Mouse (Mus musculus) layer of hippocampus, adult 11-12 months (tissue): Measurements from ENCODE around the gene Usp21.

ENCODE experiments used
- DNase-seq: peaks from one replicate; pipeline ENCODE4 v3.0.0; 2022; ENCODE audit warnings: low spot score

The Usp21 gene

DNA sequence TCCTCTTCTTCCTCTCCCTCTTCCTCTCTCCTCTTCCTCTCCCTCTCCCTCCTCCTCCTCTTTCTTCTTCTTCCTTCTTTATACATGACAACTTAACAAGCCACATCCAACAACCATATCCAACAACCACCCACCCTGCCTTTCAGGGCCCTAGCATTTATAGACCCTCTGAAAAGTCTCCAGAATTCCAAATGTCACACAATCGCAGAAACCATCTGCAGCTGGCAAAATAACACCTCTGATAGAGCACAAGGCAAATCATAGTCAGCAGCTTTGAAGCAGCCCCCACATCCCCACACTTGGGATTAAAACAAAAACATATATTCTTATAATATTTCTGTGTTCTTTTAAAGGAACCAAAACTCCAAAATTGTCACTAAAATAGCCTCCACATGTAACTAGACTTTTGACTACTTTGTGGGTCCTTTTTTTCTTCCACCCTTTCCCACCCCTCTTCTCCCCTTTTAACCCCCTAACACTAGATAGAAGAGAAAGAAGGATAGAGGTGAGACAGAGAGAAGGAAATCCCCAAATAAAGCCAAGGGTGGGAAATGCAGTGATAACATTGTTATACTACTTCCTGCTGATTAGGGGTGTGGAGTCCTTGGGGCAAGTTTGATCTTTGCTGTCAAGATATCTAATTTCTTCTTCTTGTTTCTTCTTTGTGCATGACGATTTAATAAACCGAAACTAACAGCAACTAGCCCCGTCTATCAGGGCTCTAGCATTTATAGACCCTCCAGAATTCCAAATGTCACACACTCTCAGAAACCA is 21.6 kb downstream of the Usp21 start:
- DNase-seq: no peak

DNA sequence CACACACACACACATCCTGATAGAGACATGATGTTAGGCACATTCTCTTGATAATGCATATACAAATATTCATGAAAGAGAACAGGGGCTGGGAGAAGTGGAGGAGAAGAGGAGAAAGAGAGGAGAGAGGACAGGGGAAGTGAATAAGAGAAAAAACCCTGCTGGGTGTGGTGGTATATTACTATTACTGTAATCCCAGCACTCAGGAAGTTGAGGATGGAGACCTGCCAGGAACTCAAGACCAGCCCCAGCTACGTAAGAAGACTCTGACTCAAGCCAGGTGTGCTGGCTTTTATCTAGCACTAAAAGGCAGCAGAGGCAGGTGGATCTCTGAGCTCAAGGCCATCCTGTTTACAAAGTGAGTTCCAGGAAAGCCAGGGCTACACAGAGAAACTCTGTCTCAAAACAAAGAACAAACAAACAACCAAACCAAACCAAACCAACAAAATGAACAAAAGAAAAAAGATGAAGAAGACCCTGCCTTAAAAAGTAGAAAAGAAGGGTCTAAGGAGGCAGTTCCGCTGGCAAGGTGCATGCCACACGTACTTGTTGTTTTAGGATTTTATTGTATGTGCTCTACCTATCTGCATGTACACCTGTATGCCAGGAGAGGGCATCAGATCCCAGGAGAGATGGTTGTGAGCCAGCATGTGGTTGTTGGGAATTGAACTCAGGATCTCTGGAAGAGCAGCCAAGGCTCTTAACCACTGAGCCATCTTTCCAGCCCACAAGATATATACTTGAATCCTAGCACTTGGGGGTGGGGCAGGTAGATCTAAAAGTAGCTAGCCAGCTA is 23.9 kb downstream of the Usp21 start:
- no peak for DNase-seq

DNA sequence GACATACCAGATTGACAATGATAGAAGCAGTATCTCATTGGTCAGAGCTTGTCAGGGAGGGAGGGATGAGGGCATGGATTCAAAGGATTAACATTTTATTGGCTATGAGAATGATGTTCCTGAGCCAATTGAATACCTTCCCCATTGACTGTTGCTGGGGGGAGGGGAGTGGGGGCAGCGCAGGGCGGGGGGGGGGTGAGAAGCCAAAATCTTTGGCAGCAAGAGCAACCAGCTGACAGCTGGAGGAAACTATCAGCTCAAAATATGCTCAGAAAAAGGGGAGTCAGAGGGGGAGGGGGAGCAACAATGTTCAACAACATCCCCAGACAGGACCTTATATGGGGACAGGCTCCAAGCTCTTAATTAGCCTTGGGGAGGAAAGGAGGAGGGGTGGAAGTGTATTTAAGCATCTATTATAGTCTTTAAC is 24.6 kb downstream of the Usp21 start:
- DNase-seq: peak; percentile 69

DNA sequence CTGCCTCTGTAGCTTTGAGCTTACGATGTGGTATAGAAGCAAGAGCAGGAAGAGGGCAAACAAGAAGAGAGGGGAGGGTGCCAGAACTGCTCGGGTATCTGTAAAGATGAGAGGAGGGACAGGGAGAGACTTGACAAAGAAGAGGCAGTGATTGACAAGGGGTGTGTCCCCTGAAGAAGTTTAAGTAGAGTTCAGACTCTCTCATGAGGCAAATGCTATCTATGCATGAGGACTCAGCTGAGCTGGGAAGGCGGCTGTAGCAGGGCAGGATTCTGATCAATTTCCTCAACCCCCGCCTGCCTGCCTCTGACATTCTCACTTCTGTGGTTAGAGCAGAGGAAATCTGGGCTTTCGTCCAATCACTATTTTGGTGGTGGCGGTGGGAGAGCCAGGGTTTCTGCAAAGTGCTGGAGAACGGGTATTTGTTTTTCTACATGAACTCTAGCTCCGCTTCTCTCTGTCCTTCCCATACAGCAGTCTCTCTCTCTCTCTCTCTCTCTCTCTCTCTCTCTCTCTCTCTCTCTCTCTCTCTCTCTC is 25.1 kb downstream of the Usp21 start:
- peak; percentile 88 for DNase-seq

DNA sequence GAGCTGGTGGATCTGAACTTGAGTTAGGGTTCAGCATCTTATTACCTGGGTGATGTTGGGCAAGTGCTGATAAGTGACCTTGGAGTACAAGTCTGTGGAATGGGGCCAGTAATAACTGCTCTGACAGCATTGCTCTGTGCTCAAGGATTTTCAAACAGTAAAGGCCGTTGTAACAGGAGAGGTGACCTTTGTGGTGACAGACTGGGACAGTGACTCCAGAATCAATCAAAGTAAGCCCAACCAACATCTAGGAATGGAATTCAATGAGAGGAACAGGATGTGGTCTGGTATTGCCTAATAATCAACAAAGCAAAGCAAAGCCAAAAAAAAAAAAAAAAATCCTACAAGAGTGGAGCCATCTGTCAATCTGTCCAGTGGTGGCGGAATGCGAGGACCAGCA is 27.5 kb downstream of the Usp21 start:
- no peak for DNase-seq

DNA sequence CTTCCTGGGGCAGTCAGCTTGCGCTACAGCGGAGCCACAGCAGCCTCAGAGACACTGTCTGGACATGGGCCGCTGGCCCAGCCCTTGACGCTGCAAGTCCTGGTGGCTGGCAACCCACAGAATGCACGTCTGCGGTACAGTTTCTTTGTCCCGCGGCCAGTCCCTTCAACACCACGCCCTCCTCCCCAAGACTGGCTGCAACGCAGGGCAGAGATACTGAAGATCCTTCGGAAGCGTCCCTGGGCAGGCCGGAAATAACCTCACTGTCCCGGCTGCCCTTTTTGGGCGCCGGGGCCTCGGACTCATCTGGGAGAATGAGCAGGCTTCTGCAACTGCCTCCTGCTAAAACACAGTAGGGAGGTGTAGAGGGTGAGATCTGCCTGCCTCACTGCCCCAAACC is 28.9 kb downstream of the Usp21 start:
- no peak for DNase-seq

DNA sequence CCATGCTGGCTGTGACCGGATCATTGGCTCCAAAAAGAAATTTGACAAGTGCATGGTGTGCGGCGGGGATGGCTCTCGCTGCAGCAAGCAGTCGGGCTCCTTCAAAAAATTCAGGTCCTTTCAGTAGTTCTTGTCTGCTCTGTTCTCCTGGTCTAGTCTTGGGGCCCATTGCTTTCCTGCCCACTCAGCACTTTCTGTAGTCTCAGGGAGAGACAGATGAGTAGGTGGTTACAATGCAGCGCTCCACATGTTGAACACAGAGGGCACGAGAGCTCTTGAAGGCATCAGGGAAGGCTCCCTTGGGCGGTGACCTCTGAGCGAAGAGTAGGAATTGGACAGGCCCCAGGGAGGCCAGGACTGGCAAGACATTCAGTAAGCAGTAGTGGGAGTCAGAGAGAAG is 30.0 kb downstream of the Usp21 start:
- no peak for DNase-seq

DNA sequence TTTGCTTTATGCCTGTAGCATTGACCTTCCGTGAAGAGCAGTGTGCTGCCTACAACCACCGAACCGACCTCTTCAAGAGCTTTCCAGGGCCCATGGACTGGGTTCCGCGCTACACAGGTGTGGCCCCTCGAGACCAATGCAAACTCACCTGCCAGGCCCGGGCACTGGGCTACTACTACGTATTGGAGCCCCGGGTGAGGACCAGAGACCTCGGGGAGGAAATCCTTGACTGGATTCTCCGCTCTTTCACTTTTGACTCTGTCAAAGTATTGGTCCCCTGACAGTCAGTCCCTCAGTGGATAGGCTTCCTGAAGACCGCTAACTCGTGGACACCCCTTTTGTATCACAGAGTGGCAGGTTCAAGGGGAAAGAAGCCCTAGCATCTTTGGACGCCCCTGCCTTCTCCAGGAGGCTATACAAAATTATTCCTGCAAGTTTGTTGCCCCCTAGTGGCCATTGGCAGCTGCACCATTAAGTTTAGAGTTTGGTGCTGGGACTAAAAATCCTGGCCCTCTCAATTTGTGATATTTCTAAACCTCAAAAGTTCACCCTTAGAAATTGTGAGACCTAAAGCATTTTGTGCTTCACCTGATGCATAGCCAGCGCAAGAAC is 30.7 kb downstream of the Usp21 start:
- DNase-seq: peak; percentile 77

DNA sequence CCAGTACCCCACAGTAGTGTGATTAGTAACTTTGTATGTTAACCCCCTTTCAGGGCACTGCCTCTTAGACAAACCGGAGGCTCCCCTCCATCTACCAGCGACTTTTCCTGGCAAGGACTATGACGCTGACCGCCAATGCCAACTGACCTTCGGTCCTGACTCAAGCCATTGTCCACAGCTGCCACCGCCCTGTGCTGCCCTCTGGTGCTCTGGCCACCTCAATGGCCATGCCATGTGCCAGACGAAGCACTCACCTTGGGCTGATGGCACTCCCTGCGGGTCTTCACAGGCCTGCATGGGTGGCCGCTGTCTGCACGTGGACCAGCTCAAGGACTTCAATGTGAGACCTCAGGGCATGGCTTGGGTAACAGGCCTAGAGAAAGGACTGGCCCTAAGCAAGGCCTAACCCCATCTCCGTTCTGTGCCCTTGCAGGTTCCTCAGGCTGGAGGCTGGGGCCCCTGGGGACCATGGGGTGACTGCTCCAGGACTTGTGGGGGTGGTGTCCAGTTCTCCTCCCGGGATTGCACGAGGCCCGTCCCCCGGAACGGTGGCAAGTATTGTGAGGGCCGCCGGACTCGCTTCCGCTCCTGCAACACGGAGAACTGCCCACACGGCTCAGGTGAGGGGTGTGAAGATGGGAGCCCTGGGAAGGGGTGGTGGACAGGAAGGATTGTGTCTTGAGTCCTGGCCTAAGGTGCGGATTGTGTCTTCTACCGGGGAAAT is 31.5 kb downstream of the Usp21 start:
- no peak for DNase-seq

DNA sequence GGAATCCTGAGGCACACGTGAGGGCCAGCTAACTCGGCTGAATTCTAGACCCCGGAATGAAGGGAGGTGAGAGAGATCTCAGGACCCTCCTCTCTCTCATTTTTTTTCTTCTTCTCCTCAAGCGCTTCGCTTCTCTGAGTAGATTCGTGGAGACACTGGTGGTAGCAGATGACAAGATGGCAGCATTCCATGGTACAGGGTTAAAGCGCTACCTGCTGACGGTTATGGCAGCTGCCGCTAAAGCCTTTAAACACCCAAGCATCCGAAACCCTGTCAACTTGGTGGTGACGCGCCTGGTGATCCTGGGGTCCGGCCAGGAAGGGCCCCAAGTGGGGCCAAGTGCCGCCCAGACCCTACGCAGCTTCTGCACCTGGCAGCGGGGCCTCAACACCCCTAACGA is 35.4 kb downstream of the Usp21 start:
- no peak for DNase-seq

DNA sequence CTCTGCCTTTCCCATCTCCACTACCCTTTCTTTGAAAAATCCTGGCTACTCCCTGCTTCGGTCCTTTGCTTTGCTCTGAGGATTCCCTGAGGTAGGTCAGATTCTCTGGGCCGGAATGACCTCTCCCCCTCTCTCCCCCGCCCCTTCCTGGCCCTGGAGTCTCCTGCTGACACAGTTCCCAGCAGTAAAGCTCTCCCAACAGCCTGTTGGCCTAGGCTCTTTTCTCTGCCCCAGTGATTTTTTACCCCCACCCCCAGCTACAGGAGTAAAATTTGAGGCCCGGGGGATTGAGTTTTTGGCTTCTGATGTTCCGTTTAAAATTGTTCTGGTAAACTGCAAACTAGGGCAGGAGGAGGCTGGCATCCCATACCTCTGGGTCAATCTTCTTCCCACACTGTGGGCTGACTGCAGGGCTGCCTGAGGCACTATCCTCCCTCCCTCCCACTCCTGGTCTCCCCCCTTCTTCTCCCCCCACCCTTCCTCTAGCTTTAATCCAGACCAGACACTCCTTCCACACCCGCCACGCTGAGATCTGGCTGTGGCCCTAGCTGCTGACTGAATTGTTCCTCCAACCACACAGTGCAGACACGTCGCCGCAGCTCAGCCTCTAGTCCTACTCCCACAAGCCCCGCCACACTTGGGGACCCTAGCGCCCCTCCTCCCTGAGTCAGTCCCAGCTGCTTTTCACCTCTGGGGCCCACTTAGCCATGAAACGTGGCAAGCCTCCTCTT is 36.0 kb downstream of the Usp21 start:
- DNase-seq: no peak

DNA sequence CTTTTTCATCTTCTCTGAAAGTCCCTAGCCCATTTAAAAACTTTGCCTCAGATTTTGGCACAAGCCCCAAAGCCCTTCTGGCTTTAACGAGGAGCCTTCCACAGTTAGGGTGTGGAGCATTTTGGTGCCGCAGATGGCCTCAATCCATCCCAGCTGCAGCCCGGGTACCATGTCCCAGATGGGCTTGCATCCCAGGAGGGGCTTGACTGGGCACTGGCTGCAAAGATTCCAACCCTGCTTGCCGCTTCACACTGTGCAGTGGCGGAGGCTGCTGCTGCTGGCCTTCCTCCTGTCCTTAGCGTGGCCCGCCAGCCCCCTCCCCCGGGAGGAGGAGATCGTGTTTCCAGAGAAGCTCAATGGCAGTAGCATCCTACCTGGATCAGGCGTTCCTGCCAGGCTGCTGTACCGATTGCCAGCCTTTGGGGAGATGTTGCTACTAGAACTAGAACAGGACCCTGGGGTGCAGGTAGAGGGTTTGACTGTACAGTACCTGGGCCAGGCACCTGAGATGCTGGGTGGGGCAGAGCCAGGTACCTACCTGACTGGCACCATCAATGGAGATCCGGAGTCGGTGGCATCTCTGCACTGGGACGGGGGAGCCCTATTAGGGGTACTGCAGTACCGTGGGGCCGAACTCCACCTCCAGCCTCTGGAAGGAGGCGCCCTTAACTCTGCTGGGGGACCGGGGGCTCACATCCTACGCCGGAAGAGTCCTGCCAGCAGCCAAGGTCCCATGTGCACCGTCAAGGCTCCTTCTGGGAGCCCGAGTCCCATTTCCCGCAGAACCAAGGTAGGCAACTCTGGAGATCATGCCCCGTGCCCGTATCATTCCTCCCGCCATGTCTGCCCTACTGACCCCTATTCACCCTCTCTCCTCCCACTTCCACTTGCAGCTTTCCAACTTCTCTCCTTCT is 36.9 kb downstream of the Usp21 start, which contains the start of gene Ndufs2:
Ndufs2 (minus strand) TSS at position 709 of the 914 bp plus-strand sequence.
- DNase-seq: no peak

DNA sequence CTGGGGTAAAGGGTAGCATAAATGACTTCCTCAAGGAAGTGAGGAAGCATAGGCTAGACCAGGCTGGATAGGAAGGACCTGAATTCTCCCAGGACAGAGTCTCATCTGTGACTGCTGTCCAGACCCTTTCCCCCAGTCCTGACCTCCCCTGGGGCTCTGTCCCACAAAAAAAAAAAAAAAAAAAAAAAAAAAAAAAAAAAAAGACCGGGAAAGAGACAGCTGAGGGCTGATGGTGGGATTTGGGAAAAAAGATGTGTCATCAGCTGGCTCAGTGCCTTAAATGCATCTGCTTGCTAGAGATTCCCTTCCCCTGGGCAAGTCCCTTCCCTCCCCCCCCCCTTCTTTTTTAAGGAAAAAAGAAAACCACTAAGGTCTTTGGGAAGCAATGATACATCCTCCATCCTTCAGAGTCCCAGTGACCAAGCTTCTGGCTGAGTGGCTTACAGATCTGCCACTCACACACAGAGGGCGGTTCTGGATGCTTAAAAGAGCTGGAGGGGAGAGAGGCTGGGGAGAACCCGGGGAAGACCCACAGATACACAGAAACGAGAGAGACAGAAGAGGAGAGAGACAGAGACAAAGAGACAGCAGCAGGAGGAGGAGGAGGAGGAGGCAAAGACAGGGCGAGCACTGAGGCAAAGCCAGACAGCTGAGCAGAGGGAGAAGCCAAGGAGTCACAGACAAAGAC is 37.7 kb downstream of the Usp21 start, which contains the start of gene Adamts4:
Adamts4 (plus strand) TSS at position 509 of the 688 bp plus-strand sequence.
- DNase-seq: peak; percentile 60

DNA sequence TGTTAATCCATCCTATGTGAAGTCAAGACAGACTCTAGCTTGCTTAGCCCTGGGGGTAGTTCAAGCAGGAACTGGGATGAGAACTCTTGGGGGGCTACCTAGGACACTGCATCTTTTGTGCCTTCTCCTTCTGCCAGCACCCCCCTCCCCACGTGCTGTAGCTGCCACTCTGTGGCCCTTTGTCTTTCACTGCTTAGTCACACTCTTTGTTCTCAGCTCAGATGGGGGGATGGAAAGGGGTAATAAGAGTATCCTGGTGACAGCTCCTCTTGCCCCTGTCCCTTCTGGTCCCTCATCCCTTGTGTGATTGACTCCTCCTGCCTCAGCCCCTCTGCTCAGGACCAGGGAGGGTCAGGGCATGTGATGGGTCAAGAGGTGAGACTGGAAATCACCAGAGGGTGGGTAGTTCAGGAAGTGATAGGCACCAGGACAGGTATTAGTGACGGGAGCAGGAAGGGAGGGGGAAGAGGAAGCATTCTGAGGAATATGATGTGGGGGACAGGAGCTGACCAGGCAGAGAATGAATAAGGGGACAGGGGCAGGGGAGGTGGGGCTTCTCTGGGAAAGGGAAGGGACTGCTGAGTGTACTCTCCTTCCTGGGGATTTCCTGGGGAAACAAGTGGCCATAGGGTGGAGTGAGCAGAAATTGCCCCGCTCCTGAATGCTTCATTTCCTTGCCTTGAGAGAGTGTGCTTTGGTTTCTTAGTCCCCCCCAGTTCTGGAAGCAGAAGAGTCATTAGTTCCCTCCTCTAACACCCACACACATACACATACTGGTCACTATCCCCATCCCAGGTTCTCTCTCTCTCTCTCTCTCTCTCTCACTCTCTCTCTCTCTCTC is 39.2 kb downstream of the Usp21 start:
- peak; percentile 58 for DNase-seq

DNA sequence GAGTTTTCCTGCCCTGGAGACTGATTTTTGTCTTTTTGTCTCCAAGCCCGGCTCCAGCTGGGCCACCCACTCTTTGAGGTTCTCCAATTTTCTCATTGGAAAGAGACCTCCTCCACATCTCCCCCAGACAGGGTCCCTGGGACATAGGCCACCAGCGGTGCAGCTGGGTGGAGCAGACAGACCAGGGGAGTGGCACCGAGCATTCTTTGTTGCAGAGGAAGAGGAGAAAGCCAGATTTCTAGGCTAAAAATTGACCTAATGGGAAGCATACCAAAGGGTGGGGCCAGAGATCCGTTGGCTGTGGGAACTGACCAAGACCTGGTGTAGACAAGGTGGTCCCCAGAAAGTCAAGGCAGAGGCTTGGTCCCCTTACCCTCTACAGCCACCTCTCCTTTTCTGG is 39.9 kb downstream of the Usp21 start:
- no peak for DNase-seq

DNA sequence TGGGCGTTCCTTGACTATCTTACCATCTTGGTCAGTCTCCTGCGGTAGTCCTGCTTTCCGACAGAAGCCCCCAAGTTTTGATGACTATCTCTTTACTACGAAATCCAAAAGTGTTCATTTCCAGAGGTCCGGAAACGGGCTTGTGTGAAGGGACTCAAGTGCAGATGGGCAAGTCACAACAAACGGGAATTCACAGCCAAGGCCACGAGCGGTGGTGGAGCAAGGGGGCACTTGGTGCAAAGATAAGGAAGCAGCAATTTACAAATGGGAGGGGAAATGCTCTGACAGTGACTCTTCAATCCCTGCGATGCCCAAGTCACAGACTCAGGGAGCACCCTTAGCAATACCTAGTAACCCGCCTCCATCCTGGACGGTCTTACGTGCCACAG is 40.3 kb downstream of the Usp21 start:
- DNase-seq: no peak

DNA sequence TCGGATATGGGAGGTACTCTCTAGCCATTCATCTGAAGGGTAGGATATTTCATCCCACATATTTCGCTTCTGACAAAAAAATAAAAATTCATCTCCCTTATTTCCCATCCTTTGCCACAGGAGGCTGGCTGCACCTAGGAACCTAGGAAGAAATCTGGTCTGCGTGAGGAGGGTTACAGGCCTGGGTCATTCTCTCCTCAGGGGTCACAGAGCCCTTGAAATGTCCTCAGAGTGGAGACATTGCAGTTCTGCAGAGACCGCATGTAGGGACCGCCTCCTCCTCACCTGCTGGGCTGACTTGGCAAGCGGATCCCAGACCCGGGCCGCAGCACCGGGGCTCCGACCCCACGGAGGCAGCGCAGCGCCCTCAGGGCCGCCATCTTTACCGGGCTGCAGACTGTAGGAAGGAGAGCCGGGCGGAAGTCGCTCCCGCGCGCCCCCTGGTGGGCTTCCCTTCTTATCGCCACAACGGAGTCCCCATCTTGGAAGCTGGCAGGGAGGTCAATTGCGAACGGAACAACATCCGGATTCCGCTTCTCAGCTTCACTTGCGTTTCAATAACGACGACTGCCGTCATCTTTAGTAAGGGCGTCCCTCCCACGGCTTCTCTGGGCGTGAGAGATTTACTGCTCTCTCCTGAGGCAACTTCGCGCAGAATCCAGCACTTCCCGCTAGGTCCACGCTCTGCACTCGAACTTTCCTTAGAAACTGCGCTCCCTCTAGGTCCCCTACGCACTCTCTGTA is 40.9 kb downstream of the Usp21 start:
- DNase-seq: peak; percentile 97

DNA sequence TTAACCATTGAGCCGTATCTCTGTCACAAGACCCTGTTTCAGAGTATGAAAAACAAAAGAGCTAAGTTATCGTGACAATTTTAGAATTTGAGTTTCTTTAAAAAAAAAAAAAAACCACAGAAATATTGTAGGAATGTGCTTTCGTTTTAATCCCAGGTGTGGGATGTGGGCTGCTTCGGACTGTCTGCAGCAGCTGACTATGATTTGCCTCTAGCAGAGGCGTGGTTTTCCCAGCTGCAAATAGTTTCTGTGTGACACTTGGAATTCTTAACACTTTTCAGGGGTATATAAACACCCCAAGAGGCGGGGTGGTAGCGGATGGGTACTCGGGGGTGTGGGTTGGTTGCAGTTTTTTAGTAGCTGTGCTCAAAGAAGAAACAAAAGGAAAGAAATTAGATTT is 42.4 kb downstream of the Usp21 start:
- DNase-seq: no peak
